Mouse (Mus musculus): ENCODE measurements around the gene Mtm1.

- TF ChIP-seq CTCF (conservative IDR thresholded peaks at IDR 0.05; ENCODE audit: insufficient read depth, insufficient read length, low read depth, low read length) (no peak), POLR2A (IDR thresholded peaks at IDR 0.05; ENCODE audit: low read depth, low read length) (no peak)
Measured at GRCm38 (mm10) chrX:71352033-71352432, 141.5 kb downstream of the Mtm1 start.
